Mouse (Mus musculus) heart, adult 10 weeks (tissue): ENCODE data around the gene Tpp2. TPM values are rescaled to one million over a fixed set of nuclear protein-coding genes. Genes with fewer than 3 reads are reported as not detected.

Experiments used
- polyA plus RNA-seq: library from polyadenylated mRNA; stranded (reverse); fragments of 350-450 nt; fragmentation: Illumina TruSeq; extraction: RNeasy Lipid Tissue Mini Kit (QIAGEN cat#74804); gene quantifications from one replicate; pipeline ENCODE4 v1.2.3, GENCODE M21; 2014; ENCODE audit warnings: low read depth, low replicate concordance

Tpp2 gene
- polyA plus RNA-seq = 29.3 TPM

GRCm38 (mm10) chr1:43933488-43934415 is at the start of gene Tpp2:
Tpp2 (plus strand) TSS chr1:43933647.

GRCm38 (mm10) chr1:44019934-44020333 is 86.5 kb downstream of the Tpp2 start, which contains the start of gene Mettl21c:
Mettl21c (minus strand) TSS chr1:44020034.

Other genes with a start within 250 kb of the Tpp2 start
- gene 1500015O10Rik, start 203.0 kb upstream of the Tpp2 start, polyA plus RNA-seq = 5.6 TPM
- 11.3 TPM for gene Uxs1, start 105.8 kb upstream of the Tpp2 start, polyA plus RNA-seq
- gene Mettl21c, start 86.4 kb downstream of the Tpp2 start, polyA plus RNA-seq = not detected
- not detected for gene Gm8251, start 128.3 kb downstream of the Tpp2 start, polyA plus RNA-seq
- 9.1 TPM for gene Tex30, start 168.8 kb downstream of the Tpp2 start, polyA plus RNA-seq
- gene Kdelc1, start 185.2 kb downstream of the Tpp2 start, polyA plus RNA-seq = 21.2 TPM
- 11.4 TPM for gene Bivm, start 185.3 kb downstream of the Tpp2 start, polyA plus RNA-seq
- 15.2 TPM for gene Ercc5, start 214.1 kb downstream of the Tpp2 start, polyA plus RNA-seq